In genomic region chr15:101146100-101146965, GRCm38 (mm10) we compare ENCODE assay signal across 11 mouse cellular contexts. TPM values are rescaled to one million over a fixed set of nuclear protein-coding genes. Genes with fewer than 3 reads are reported as not detected.
DNase-seq lines count a peak whose midpoint lies in the region; ATAC-seq and TF ChIP-seq lines count a peak whose summit lies in the region.
"Had no signal": no experiment of that assay in that cellular context is flagged by ENCODE, and none has a peak within 500 bp of the region (broad histone marks: within the 10 kb centered on the region; RNA-seq: fewer than 3 reads in every experiment).

No protein-coding gene starts in this region.

- peaks cover 22% of the 10 kb centered on the region for H3K4me1 ChIP-seq in heart, adult 2 months (ENCODE audit: control insufficient read depth, insufficient read depth, low read length)
- H3K4me1 ChIP-seq in MEL (ENCODE audit: control insufficient read depth in 1 of 2, insufficient read depth in 2 of 2, low read length in 2 of 2): peaks cover 25 to 68% of the 10 kb centered on the region in 2 experiments
- peaks cover 37% of the 10 kb centered on the region for H3K4me1 ChIP-seq in hindbrain, embryonic 13.5 days (replicated peaks)

- no peak for TF ChIP-seq CTCF in heart, adult 2 months (IDR thresholded peaks at IDR 0.05)
- TF ChIP-seq CTCF in MEL (IDR thresholded peaks at IDR 0.05 in 2 of 3, conservative IDR thresholded peaks at IDR 0.05 in 1 of 3; ENCODE audit: control insufficient read depth in 1 of 3, insufficient read depth in 1 of 3, low read depth in 2 of 3, low read length in 3 of 3, poor library complexity in 1 of 3, severe bottlenecking in 1 of 3): no peak

- peak overlapping the region; percentile 74 for H3K27ac ChIP-seq in heart, adult 2 months
- H3K27ac ChIP-seq in MEL (ENCODE audit: control insufficient read depth, low read depth, low read length): peak overlapping the region; percentile 84
- 0 out of 2 replicates have a peak overlapping the region, but pooled peaks have one; percentile 44 for H3K27ac ChIP-seq in hindbrain, embryonic 13.5 days

- no peaks in the 10 kb centered on the region; the same call in 1 of the 2 replicates for H3K36me3 ChIP-seq in heart, adult 2 months (ENCODE audit: control insufficient read depth, insufficient read depth, low read length)
- peaks cover 0 to 50% of the 10 kb centered on the region in 2 experiments; a peak in 2 of 4 replicates for H3K36me3 ChIP-seq in MEL (ENCODE audit: control insufficient read depth in 1 of 2, insufficient read depth in 2 of 2, low read length in 2 of 2)
- no peaks in the 10 kb centered on the region for H3K36me3 ChIP-seq in hindbrain, embryonic 13.5 days
- H3K36me3 ChIP-seq: G1E had no signal

- 0 out of 2 replicates have a peak overlapping the region, but pooled peaks have one; percentile 13 for H3K9ac ChIP-seq in heart, adult 2 months (ENCODE audit: low read depth, low read length)
- peak overlapping the region; percentile 51 for H3K9ac ChIP-seq in MEL (ENCODE audit: control insufficient read depth, low read depth, low read length, poor library complexity, severe bottlenecking)
- peak overlapping the region; percentile 16; the same call in 1 of the 2 replicates for H3K9ac ChIP-seq in hindbrain, embryonic 13.5 days

- H3K4me3 ChIP-seq in heart, adult 2 months: peak overlapping the region; percentile 28
- peak overlapping the region; percentile 40 to 59 for H3K4me3 ChIP-seq in MEL (ENCODE audit: control insufficient read depth in 1 of 2, insufficient read depth in 1 of 2, low read depth in 2 of 2, low read length in 2 of 2)
- H3K4me3 ChIP-seq in hindbrain, embryonic 13.5 days: no peak overlapping the region

- H3K27me3 ChIP-seq in heart, adult 2 months (ENCODE audit: control insufficient read depth, insufficient read depth, low read length): no peaks in the 10 kb centered on the region
- no peaks in the 10 kb centered on the region for H3K27me3 ChIP-seq in MEL (ENCODE audit: control insufficient read depth in 1 of 2, insufficient read depth in 2 of 2, low read length in 2 of 2)
- H3K27me3 ChIP-seq in hindbrain, embryonic 13.5 days: 0 out of 2 replicates have a peak, but pooled peaks cover 18% of the 10 kb centered on the region

- TF ChIP-seq RAD21 in MEL (IDR thresholded peaks at IDR 0.05; ENCODE audit: low read depth, low read length): no peak

- ATAC-seq in hindbrain, embryonic 13.5 days (ENCODE audit: low FRiP score): no peak
- peak; percentile 38 for ATAC-seq in megakaryocyte, adult 5-6 weeks (ENCODE audit: poor library complexity, severe bottlenecking)

- intact Hi-C loops in heart, adult 2 months (cut with DNase I): no loop called here
- intact Hi-C loops in heart, postnatal 25 days (cut with DNase I): loop anchor here (2.0 kb wide), 1 partner anchor 28 kb away; the partner anchor contains the start of gene Acvr1b

- no peak for TF ChIP-seq POLR2A in heart, adult 2 months (IDR thresholded peaks at IDR 0.05; ENCODE audit: insufficient read depth, low read depth, low read length)
- no peak for TF ChIP-seq POLR2A in MEL (IDR thresholded peaks at IDR 0.05; ENCODE audit: control insufficient read depth in 1 of 2, insufficient read depth in 1 of 2, low read depth in 1 of 2, low read length in 2 of 2, poor library complexity in 1 of 2)

- DNase-seq in heart, adult 2 months: peak; percentile 32 to 59
- no peak for DNase-seq in heart, postnatal 25 days (ENCODE audit: low spot score)
- DNase-seq in MEL (ENCODE audit: low read depth, low spot score): peak; percentile 72
- no peak for DNase-seq in frontal cortex, adult 2 months (ENCODE audit: extremely low spot score in 1 of 2, low spot score in 1 of 2)
- no peak for DNase-seq in cerebellum, postnatal 10 days
- no peak for DNase-seq in spleen, adult 12 weeks (ENCODE audit: low spot score)

- 32% methylated on average over 15 of the region's 15 CpGs for WGBS in heart, adult 2 months
- 73% methylated on average over 15 of the region's 15 CpGs for WGBS in hindbrain, embryonic 13.5 days

- no peaks in the 10 kb centered on the region for H3K79me2 ChIP-seq in heart, adult 2 months (replicated peaks; ENCODE audit: control insufficient read depth, insufficient read depth, low read length)
- no peaks in the 10 kb centered on the region; the same call in 1 of the 2 replicates for H3K79me2 ChIP-seq in MEL (ENCODE audit: control insufficient read depth, insufficient read depth, low read length, poor library complexity)

- H3K4me2 ChIP-seq in hindbrain, embryonic 13.5 days: peak overlapping the region; percentile 40; the same call in 1 of the 2 replicates

- no peak for TF ChIP-seq EP300 in heart, adult 2 months (IDR thresholded peaks at IDR 0.05; ENCODE audit: insufficient read depth, low read depth, low read length)
- TF ChIP-seq EP300 in MEL (IDR thresholded peaks at IDR 0.05; ENCODE audit: low read depth in 1 of 2, low read length in 2 of 2): no peak; a peak in 1 of 4 replicates

- H3K9me3 ChIP-seq in MEL (replicated peaks; ENCODE audit: insufficient read depth, low read length): no peaks in the 10 kb centered on the region
- no peaks in the 10 kb centered on the region for H3K9me3 ChIP-seq in hindbrain, embryonic 13.5 days

TF ChIP-seq in MEL, 35 proteins besides CTCF, POLR2A, EP300 and RAD21:
- TF ChIP-seq MXI1 (IDR thresholded peaks at IDR 0.05; ENCODE audit: low read depth, low read length) (peak; percentile 61), KAT2A (conservative IDR thresholded peaks at IDR 0.05; ENCODE audit: low read depth, low read length) (no peak), UBTF (IDR thresholded peaks at IDR 0.05; ENCODE audit: borderline replicate concordance, insufficient read depth, low read depth, low read length) (no peak), SIN3A (IDR thresholded peaks at IDR 0.05; ENCODE audit: low read length) (peak; percentile 50), SMC3 (IDR thresholded peaks at IDR 0.05; ENCODE audit: low read depth, low read length) (0 out of 2 replicates have a peak, but pooled peaks have one; percentile 13), CHD1 (IDR thresholded peaks at IDR 0.05; ENCODE audit: low read depth, low read length) (0 out of 2 replicates have a peak, but pooled peaks have one; percentile 43), HCFC1 (IDR thresholded peaks at IDR 0.05; ENCODE audit: low read depth, low read length) (peak; percentile 8; the same call in 1 of the 2 replicates), TBP (IDR thresholded peaks at IDR 0.05; ENCODE audit: low read depth, low read length) (no peak)

RNA-seq across cellular contexts. Expression of gene Acvrl1, which starts 18.0 kb away (rescaled TPM):
- 10 to 100 TPM; 24.1 to 29.5 TPM for total RNA-seq in heart, adult 2 months (2021)
- polyA plus RNA-seq in heart, adult 2 months (2012; rRNA removed): 35.0 and 39.7 TPM in 2 replicates
- 10 to 100 TPM; 23.2 to 31.5 TPM for total RNA-seq in heart, postnatal 25 days (2021)
- 0.08 TPM in 1 of 2 replicates, not detected in the other for total RNA-seq in MEL (2012; rRNA removed)
- polyA plus RNA-seq in MEL (2012; ENCODE audit: insufficient read depth in 1 of 2, insufficient read length in 2 of 2, low read depth in 1 of 2, low replicate concordance in 2 of 2, missing spikeins in 1 of 2): under 1 TPM in 1 of 2 experiments, not detected in 1; 0.18 TPM
- polyA plus RNA-seq in hindbrain, embryonic 13.5 days (2015; fragmentation: Nextera tagmentation; extraction: Ambion mirVana): 7.9 and 8.6 TPM in 2 replicates
- 6.9 and 8.2 TPM in 2 replicates for total RNA-seq in megakaryocyte, adult 5-6 weeks (2015)
- total RNA-seq in megakaryocyte, adult 5-6 weeks (2017): 27.6 and 34.9 TPM in 2 replicates
- 20.7 and 22.4 TPM in 2 replicates for polyA plus RNA-seq in frontal cortex, adult 2 months (2012; rRNA removed)

RNA-seq across cellular contexts. Expression of gene Acvr1b, which starts 27.5 kb away (rescaled TPM):
- total RNA-seq in heart, adult 2 months (2021): 10 to 100 TPM in 1 of 2 experiments, 1 to 10 TPM in 1; 9.9 to 12.3 TPM
- polyA plus RNA-seq in heart, adult 2 months (2012; rRNA removed): 15.3 and 19.3 TPM in 2 replicates
- total RNA-seq in heart, postnatal 25 days (2021): 10 to 100 TPM; 11.7 to 14.5 TPM
- 9.7 and 10.4 TPM in 2 replicates for total RNA-seq in MEL (2012; rRNA removed)
- polyA plus RNA-seq in MEL (2012; ENCODE audit: insufficient read depth in 1 of 2, insufficient read length in 2 of 2, low read depth in 1 of 2, low replicate concordance in 2 of 2, missing spikeins in 1 of 2): 10 to 100 TPM in 1 of 2 experiments, not detected in 1; 13.2 TPM
- 19.6 and 20.5 TPM in 2 replicates for polyA plus RNA-seq in hindbrain, embryonic 13.5 days (2015; fragmentation: Nextera tagmentation; extraction: Ambion mirVana)
- 7.4 and 7.7 TPM in 2 replicates for total RNA-seq in megakaryocyte, adult 5-6 weeks (2015)
- total RNA-seq in megakaryocyte, adult 5-6 weeks (2017): 15.2 and 17.1 TPM in 2 replicates
- polyA plus RNA-seq in frontal cortex, adult 2 months (2012; rRNA removed): 68.4 and 68.6 TPM in 2 replicates
- polyA plus RNA-seq: G1E had no signal

RNA-seq across cellular contexts. Expression of gene Ankrd33, which starts 30.8 kb away (rescaled TPM):
- total RNA-seq in heart, adult 2 months (2021): not detected
- not detected in 2 replicates for polyA plus RNA-seq in heart, adult 2 months (2012; rRNA removed)
- total RNA-seq in heart, postnatal 25 days (2021): not detected
- not detected in 2 replicates for total RNA-seq in MEL (2012; rRNA removed)
- polyA plus RNA-seq in MEL (2012; ENCODE audit: insufficient read depth in 1 of 2, insufficient read length in 2 of 2, low read depth in 1 of 2, low replicate concordance in 2 of 2, missing spikeins in 1 of 2): not detected
- not detected in 2 replicates for polyA plus RNA-seq in hindbrain, embryonic 13.5 days (2015; fragmentation: Nextera tagmentation; extraction: Ambion mirVana)
- not detected in 2 replicates for total RNA-seq in megakaryocyte, adult 5-6 weeks (2015)
- not detected in 2 replicates for total RNA-seq in megakaryocyte, adult 5-6 weeks (2017)
- not detected in 2 replicates for polyA plus RNA-seq in frontal cortex, adult 2 months (2012; rRNA removed)
- total RNA-seq: G1E had no signal
- polyA plus RNA-seq: embryonic facial prominence, embryonic 11.5 days; G1E; testis, adult 2 months had no signal

Comparison
In these comparisons a context has a peak if more than half of its experiments do, and no peak if none do; other contexts are left out.
1. DNase-seq: peak in heart, adult 2 months (2 of 2) and MEL (single experiment); none in heart, postnatal 25 days (single experiment), frontal cortex, adult 2 months (0 of 2), cerebellum, postnatal 10 days (0 of 2) and spleen, adult 12 weeks (single experiment).
2. Peak in every context shown above with its lines, with median percentiles within 50 percentile points of each other: H3K27ac ChIP-seq and H3K9ac ChIP-seq.